Mouse (Mus musculus) adrenal gland, adult 2 months (tissue): ENCODE results near the gene Slc35g3. TPM values are rescaled to one million over a fixed set of nuclear protein-coding genes. Genes with fewer than 3 reads are reported as not detected.

Experiments used
- DNase-seq: peaks from one replicate; pipeline ENCODE4 v3.0.0; 2021
- long read RNA-seq: library from polyadenylated mRNA; stranded (forward); transcript quantifications from one replicate; pipeline ENCODE4 v2.0.0, GENCODE M21; 2021
- polyA plus RNA-seq: library from polyadenylated mRNA; depleted of rRNA; stranded (reverse); fragments of >200 nt; gene quantifications from 2 replicates; pipeline ENCODE4 v1.2.3, GENCODE M21; 2012; rRNA removed
- total RNA-seq, 2 experiments: library from RNA; stranded (reverse); gene quantifications; 2 replicates each; pipeline ENCODE4 v1.2.3; 2021

Slc35g3 gene
- total RNA-seq (not detected), polyA plus RNA-seq (not detected in 2 replicates)
- long read RNA-seq: 0 reads

GRCm38 (mm10) chr11:69761868-69762267 is at the start of gene Slc35g3:
Gene Slc35g3, minus strand, starts transcription at chr11:69761968.
- no peak for DNase-seq

- DNase-seq: no peak
Observed at GRCm38 (mm10) chr11:69810280-69810679, 48.5 kb upstream of the Slc35g3 start.

GRCm38 (mm10) chr11:69807641-69808040 is 45.9 kb upstream of the Slc35g3 start:
- DNase-seq: no peak

- DNase-seq: no peak
Observed at GRCm38 (mm10) chr11:69806378-69806777, 44.6 kb upstream of the Slc35g3 start.

- DNase-seq: no peak
Observed at GRCm38 (mm10) chr11:69804972-69805909, 43.5 kb upstream of the Slc35g3 start, which contains the start of gene Tmem102. Gene Tmem102, minus strand, starts transcription at chr11:69805624.

DNA sequence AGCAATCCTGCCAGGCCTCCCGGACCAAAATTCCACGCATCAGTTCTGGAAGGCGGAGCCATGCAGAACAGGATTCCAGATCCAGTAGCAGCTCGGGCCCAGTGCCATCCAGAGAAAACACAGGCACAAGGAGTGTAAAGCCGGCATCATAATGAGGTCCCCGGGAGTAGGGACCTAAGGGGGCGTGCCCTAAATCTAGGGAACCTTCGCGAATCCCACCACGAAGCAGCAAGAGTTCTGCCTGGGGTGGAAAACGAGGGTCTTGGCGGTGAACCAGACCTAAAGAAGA is 42.8 kb upstream of the Slc35g3 start:
- DNase-seq: no peak

DNA sequence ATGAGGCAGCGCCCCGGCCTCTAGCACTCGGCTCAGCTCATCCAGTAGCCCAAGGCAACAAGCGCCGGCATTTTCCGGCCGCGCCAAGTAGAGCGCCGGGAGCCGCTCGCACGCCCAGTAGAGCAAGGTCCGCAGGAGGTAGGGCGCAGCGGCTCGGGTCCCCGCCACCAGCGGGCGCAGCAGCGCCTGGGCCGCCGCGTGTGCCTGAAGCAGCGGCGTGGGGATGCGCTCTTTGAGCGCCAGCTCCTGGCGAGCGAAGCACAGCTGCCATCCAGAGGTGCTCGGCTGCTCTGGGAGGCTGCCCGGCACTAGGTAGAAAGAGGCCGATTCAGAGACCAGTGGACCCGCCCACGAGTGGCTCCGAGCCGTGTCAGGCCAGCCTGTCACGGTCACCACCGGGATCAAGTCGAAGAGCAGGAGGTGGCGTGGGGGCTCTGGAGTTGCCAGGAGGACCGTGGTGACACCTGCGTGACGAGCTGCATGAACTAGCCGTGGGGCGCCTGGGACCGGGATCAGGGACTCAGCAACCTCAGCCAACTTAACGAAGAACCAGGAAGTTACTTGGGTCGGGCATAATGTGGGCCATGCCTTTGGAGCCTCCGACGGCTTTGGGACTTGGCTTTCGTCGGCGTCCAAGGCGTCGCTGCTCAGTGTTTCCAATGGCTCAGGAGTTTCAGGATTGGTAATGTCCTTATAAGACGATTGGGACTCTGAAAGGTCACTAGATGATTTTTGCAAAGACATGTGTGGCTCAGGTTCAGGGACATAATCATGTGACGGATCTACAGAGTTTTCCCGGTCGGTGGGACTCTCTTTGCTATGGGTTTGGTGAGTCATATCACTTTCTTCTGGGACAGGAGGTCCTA is 42.3 kb upstream of the Slc35g3 start:
- DNase-seq: peak; percentile 92

GRCm38 (mm10) chr11:69803328-69803727 is 41.6 kb upstream of the Slc35g3 start:
- no peak for DNase-seq

DNA sequence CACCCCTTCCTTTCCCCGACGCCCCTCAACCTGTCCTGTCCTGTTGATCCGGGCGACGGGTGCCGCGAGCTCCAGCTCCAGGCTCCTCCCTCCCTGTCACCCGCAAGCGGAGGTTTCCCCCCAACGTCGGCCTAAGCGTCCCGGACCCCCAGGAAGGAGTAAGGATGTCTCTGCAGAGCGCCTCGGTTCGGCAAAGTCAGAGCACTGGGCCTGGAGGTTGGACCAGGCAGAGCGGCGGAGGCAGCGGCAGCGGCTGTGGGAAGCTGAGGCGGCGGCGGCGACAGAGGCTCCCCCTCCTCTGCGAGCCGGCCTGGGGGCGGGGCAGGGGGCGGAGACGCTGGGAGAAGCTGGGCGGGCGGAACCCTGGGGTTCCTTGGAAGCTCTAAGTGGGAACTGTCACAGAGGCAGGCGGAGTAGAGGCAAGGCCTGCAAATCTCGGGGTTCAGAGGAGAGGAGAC is 40.9 kb upstream of the Slc35g3 start:
- DNase-seq: peak; percentile 95

- no peak for DNase-seq
Observed at GRCm38 (mm10) chr11:69801379-69801977, 39.7 kb upstream of the Slc35g3 start, which contains the start of gene Fgf11. Gene Fgf11, minus strand, starts transcription at chr11:69801857.

GRCm38 (mm10) chr11:69800392-69801197 is 38.8 kb upstream of the Slc35g3 start:
- peak; percentile 55 for DNase-seq

DNA sequence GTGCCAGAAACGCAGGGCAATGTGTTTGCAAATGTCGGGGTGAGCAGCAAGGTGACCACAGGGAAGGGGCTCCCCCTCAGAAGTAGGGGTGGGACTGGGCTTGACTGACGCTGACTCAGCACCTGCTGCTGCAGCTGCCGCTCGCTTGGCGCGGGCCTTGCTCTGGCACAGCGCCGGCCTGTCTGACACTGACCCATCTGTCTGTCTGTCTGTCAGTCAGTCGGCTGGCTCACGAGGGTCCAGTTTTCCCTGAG is 38.3 kb upstream of the Slc35g3 start:
- no peak for DNase-seq

DNA sequence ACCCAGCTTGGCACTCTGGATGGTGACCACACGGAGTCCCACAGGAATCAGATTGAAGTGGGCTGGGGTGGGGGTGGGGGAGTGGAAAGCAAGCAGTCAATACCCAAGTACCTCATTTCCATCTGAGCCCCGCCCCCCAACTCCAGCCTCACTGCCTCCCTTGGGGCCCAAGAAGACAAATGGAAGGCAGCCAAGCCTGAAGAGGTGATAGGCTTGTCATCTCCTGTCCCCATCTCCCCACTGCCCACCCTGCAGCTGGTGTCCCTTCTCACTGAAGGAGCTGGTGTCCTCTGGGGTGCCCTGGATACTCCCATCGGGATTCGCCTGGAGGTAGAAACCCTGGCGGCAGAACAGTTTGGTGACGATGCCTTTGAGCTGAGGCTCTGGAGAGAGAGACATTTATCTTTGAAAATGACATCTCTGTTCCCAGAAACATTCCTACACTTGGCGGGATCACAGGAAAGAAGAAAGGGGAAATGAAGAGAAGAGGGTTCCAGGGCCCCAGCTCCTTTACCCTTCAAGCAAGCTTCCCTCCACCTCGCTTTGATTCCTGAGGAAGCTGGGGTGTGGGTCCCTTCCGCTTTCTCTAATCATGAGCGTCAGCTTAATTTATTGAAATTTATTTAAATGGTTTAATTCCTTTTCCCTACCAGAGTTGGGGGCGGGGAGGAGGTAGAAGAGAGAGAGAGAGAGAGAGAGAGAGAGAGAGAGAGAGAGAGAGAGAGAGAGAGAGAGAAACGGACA is 37.8 kb upstream of the Slc35g3 start:
- no peak for DNase-seq

GRCm38 (mm10) chr11:69797924-69798323 is 36.2 kb upstream of the Slc35g3 start:
- DNase-seq: no peak

- no peak for DNase-seq
Observed at GRCm38 (mm10) chr11:69795983-69796435, 34.2 kb upstream of the Slc35g3 start.

GRCm38 (mm10) chr11:69795168-69795982 is 33.6 kb upstream of the Slc35g3 start, which contains the start of gene Chrnb1:
Gene Chrnb1, minus strand, starts transcription at chr11:69795943.
- peak; percentile 98 for DNase-seq

DNA sequence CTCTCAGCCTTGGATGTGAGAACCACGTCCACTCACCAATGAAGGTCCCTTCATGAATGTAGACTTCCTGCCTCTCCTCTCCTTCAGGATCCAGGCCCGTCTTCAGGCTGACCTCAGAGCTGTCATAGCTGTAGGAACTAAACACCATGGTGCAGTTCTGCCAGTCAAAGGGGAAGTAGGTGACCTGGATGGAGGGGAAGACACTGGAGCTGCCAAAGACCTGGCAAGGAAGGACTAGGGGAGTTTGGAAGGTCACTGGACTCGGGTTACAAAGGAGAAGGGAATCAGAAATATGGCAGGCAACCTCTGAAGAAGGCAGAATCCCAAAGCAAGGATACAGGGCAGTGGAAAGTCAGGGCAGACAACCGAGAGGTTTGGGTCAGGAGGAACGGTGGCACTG is 31.7 kb upstream of the Slc35g3 start:
- no peak for DNase-seq

DNA sequence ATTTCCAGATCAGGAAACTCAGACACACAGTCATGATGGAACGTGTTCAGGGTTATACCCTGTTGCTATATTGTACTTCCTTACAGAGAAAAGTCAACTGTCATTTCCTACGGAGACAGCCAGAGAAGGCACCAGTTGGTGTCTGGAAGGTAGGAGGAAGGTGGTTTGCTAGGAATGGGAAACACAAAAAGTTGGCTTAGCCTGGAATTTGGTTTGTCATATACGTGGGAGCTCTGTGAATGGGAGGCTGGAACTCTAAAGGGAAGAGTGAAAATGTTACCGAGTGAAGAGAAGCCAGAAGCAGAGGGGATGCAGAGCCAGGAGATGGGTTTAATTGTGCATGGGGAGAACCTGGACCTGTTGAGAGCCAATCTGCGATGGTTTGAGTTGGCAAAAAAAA is 29.7 kb upstream of the Slc35g3 start:
- no peak for DNase-seq

DNA sequence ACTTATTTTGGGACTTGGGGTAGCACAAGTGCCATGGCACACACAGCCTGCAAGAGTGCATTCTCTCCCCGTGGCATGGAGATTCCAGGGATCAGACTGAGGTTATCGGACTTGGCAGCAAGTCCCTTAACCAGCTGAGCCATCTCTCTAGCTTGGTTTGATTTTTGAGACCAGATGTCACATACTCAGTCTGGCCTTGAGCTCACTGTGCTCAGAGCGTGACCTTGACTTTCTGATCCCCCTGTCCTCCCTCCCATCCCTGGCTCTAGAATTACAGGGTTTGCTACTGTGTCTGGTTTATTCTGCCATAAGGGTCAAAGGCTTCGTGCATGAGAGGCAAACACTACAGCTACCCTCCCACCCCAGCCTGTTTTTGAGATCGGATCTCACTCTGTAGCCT is 27.7 kb upstream of the Slc35g3 start:
- peak; percentile 71 for DNase-seq

DNA sequence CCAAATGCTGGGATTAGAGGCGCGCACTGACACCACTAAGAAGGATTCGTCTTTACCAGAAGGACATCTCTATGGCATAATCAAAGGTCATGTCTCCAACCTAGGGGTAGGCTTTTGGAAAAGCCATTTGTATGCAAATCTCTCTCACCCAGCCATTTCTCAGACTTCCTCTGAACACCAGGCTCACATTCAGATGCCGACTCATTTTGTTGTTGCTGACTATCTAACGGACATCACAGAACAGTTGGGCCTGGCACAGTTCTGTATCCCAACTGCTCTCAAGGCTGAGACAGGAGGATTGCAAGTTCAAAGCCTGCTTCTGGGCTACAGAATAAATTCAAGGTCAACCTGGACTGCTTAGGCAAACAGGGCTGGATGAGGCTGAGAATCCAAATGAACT is 25.5 kb upstream of the Slc35g3 start:
- DNase-seq: no peak
